Mouse (Mus musculus) lung, postnatal 25 days (tissue): Measurements from ENCODE around the gene Gsg1l.

Source experiments
- DNase-seq: peaks from one replicate; pipeline ENCODE4 v3.0.0; 2022; ENCODE audit warnings: low spot score

Gene Gsg1l

GRCm38 (mm10) chr7:125983902-125984841 is 98.0 kb downstream of the Gsg1l start:
- DNase-seq: no peak

DNA sequence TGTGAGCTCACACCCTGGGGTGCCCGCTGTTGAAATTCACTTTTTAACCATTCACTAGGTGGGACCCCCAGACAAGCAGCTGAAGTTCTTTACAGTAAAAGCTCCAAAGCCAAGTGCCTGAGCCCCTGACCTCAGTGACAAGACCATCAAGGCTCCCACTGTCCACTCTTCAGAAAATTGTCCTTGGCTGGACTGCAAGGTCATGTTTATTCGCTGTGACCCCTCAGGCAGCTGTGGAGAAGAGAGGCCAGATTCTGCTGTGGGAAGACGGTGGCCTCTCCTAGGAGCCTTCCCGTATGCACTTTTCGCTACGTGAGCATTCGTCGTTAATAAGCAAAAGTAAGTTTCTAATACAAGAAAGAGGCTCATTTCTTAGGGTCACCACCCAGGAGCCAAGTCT is 102.6 kb downstream of the Gsg1l start:
- no peak for DNase-seq

DNA sequence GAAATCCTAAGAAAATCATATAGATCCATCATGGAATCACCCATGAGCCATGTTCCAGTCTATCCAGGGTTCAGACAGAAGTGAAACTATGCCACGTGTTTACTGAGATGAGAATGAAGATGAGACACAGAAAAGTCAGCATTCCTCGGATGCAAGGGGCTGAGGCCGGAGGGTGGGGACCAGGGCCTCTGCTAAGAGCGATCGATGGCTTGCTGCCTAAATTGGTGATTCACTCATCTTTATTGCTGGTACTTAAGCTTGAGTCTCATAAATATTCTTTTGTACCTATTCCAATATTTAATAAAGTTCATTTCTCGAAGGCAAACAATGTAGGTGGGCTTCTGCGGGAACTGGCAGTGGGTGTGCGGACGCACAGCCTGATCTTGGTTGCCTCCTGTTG is 105.5 kb downstream of the Gsg1l start:
- no peak for DNase-seq

DNA sequence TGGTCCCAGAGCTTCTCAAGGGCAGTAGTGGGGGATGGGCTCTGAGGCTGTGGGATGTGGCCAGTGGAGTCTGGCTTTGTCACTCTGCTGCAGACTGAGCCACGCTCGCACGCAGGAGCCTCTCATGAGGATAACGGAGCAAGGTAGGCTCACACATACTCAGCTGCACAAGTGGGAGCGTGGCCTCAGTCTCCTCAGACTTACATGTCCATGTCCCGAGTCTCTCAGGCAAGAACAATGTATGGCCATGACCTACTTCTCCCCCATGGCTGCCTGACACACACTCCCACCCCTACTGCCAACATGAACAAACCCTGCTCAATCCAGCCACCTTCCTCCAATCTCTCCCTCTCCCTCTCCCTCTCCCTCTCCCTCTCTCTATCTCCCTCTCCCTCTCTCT is 106.8 kb downstream of the Gsg1l start:
- DNase-seq: no peak

- no peak for DNase-seq
These were observed 108.3 kb downstream of the Gsg1l start for GRCm38 (mm10) chr7:125973874-125974273.

GRCm38 (mm10) chr7:125972776-125973175 is 109.4 kb downstream of the Gsg1l start:
- no peak for DNase-seq

- DNase-seq: no peak
These were observed 110.0 kb downstream of the Gsg1l start for GRCm38 (mm10) chr7:125972174-125972672.

DNA sequence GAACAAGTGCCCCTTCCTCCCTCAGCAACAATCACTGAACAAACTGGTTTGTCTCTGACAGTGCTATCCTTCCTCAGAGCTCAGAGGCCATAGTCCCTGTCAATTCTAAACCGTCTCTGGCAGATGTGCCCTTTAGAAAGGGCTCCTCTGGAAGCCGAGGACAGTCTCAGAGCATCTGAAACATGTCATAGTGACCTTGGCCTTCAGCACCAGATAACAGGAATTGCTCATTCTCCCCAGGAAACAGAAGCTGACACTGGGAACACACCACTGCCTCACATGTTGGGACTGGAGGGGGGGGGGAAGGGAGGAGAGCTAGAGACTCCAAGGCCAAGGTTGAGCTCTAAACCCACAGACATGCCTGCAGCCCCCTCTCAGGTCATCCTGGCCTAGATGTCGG is 113.1 kb downstream of the Gsg1l start:
- DNase-seq: no peak

- peak; percentile 7 for DNase-seq
These were observed 115.6 kb downstream of the Gsg1l start for GRCm38 (mm10) chr7:125966402-125967261.

DNA sequence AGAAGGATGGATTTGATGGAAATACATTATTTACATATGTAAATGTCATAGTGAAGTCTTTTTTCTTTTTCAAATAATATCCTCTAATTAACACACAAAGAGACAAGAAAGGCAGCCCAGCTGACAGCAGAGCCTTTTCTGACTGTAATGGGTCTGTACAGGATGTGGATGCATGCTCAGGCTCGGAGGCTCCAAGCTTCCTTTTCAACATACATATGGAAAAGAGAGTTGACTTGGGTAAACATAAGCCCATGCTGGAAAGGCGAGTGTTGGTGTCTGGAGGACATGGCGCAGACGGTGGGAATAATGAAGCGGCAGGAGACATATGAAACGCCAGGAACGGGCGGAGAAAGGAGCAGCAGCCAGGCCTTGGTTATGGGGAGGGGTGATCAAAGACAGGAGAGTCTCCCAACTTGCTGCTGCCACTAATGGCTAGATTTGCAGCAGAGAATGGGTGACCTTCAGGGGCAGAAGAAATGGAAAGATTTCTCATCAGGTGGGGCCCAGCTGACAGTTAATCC is 118.1 kb downstream of the Gsg1l start:
- no peak for DNase-seq

DNA sequence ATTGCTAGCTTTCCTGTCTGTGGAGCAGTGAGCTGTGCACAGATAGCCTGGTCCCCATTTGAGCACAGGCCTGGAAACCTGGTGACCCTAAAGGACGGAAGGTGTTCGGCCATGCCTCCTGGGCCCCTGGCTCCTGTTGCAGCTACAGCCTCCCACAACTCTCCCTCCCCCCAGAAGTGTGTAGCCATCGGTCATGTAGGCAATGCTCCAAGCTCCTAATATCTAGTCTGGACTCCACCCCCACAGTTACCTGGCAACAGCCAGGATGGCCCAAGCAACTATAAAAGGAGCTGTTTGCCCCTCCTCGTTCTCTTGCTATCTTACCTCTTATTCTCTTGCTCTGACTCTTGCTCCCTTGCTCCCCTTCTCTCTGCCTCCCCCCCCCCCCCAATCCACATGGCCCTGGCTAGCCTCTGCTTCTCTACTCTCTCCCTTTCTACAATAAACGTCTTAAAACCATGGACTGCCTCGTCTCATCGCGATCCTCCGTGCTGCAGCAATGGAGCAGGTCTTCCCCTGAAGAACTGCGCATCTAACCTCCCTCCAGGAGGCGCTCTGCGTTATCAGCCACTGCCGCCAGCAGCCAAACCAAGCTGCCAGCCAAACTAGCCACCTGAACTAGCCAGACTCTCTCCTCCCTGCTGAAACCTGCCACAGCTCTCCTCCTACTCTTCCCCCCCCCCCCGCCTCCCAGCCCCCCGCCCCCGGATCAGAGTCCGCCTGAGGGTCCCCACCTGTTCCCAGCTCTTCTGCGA is 122.7 kb downstream of the Gsg1l start:
- no peak for DNase-seq

DNA sequence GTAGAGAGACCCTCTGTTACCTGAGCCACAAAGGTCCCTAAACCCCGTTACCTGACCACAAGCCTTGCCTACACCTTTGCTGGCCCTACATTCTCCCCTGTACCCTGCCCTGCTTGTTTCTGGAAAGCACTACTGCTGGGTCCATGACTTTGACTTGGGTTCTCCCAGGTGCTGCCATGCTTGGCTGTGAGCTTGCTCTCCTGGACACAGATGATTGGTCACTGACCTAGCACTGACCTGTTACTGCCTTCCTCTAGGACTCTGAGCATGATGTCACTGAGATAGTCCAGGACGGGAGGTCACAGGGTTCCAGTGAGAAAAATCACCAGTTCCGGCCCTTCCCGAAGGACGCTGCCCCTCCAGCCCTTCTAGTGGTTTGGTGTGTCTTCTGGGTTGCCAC is 123.4 kb downstream of the Gsg1l start:
- DNase-seq: no peak

GRCm38 (mm10) chr7:125954994-125955393 is 127.2 kb downstream of the Gsg1l start:
- no peak for DNase-seq

- DNase-seq: no peak
These were observed 127.8 kb downstream of the Gsg1l start for GRCm38 (mm10) chr7:125954356-125954878.

- no peak for DNase-seq
These were observed 128.4 kb downstream of the Gsg1l start for GRCm38 (mm10) chr7:125953844-125954243.

GRCm38 (mm10) chr7:125951911-125952310 is 130.3 kb downstream of the Gsg1l start:
- peak; percentile 7 for DNase-seq

GRCm38 (mm10) chr7:125948973-125949372 is 133.2 kb downstream of the Gsg1l start:
- DNase-seq: no peak

- no peak for DNase-seq
These were observed 136.3 kb downstream of the Gsg1l start for GRCm38 (mm10) chr7:125945915-125946314.

DNA sequence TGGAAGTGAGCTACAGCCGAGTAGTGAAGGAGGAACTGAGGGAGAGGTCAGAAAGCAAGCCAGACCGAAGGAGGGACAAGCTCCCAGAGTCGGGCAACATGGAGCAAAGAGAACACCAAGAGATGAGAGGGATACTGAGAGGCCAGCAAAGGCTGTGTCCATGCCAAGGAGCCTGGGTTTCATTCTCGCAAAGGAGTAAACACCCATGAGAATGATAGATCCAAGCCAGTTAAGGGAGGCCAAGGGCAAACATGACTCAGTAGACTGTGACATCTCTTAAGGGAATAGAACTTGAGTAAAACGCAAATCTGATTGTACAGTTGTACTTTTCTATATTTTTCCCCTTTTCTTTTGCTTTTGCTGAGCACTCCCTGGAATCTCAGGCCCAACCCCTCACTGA is 137.6 kb downstream of the Gsg1l start:
- no peak for DNase-seq

DNA sequence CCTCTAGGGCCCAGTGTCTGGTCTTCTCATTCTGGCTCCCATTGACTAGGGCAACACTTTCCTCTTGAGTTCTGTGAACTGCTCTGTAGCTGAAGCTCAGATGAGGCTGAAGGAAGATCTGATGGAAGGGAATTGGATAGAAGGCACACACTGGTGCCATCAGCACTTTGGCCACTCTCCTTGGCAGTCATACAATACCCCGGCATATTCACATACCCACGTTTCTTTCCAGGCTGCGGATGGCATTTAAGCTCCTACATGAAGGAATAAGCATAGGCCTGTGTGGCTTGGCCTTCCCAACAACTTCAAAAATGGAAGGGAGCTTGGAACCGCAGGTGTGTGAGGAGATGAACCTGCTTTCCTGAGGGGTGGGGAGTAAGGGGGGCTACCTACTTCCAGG is 138.7 kb downstream of the Gsg1l start:
- no peak for DNase-seq

DNA sequence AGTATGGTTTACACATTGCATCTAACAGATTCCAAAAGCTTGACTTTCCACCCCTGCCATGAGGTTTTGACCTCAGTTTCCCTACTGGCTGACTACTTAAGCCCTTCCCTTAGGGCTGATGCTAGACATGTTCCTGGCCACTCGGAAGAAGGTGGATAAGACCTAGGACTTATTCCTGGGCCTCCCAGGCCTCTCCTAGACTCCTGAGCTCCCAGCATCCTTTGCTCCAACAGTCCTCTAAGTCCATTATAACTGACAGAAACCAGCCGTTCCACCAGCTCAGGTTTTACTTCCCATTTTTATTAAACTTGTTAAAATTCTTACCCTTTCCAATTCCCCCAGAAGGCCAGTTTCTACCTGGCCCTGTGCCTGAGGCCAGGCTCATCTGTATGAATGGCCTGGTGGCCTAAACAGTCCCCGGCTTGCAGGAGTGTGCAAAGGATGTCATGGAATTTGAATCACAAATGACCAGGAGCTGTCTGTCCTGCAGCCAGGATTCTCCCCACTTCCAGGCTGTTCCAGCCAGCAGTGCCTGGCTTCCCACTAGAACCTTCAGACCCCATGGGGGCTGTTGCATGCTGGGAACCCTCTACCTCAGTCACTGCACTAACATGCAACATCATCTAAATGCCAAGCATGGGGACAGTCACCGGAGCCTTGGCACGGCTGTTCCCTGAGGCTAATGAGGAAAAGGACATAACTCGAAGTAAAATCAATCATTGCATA is 139.7 kb downstream of the Gsg1l start:
- DNase-seq: no peak
